Mouse (Mus musculus): ENCODE results near the gene Katnal1. TPM values are rescaled to one million over a fixed set of nuclear protein-coding genes. Genes with fewer than 3 reads are reported as not detected.

Katnal1 gene
- total and polyA plus RNA-seq, 2 experiments from 2014 or later, result 8.4 to 21.1 TPM

DNA sequence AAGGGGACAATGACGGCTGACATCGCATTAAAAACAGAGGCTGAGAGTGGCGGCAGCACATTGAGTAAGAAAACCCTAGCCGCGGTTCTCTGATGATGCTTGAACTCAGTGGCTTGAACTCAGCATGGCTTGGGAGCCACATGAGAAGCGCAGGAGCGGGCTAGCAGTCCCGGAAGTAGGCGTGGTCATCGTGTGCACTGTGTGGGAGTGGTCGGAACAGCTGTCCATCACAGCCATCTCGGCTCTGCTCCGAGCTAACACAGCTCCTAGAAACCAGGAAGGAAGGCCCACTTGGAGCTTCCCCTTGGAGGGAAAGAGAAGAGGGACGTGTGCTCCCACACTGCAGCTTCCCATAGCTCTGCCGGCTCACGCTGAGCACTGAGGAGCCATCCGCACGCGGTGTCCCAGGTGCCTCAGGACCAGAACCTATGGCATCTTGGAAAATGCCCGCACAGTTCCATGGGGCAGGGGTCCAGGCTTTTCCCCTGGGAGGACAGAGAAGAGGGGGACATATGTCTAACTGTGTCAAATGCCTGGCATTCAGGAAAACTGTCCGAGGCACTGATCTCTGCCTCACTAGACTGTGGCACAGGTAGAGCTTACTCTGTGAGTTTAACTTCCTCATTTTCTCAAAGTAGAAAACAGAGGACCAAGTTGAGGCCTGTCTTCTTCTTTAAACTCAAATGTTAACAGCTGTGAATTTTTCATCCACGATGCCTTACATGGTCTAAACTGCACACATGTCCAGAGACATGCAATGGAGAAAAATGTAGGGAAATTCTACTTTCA lies 43.1 kb downstream of the Katnal1 start:
- no peaks in the 10 kb centered on the region for H3K4me1 ChIP-seq (ENCODE audit: control insufficient read depth, insufficient read depth)
- no peaks in the 10 kb centered on the region for H3K9me3 ChIP-seq (replicated peaks; ENCODE audit: control insufficient read depth, low read length)
- H3K27ac ChIP-seq (ENCODE audit: low read depth), result no peak overlapping the region
- 37% methylated on average over 22 of the region's 22 CpGs for WGBS
- H3K36me3 ChIP-seq (replicated peaks; ENCODE audit: control insufficient read depth, insufficient read depth, low read length), result peaks cover 56% of the 10 kb centered on the region
- H3K27me3 ChIP-seq (ENCODE audit: control insufficient read depth, insufficient read depth, low read length), result no peaks in the 10 kb centered on the region
- no peak overlapping the region for H3K4me3 ChIP-seq (ENCODE audit: low read depth, low read length)
- ATAC-seq (ENCODE audit: insufficient read depth, low read depth) (peak; percentile 44; the same call in 1 of the 2 replicates), DNase-seq (ENCODE audit: low spot score) (peak; percentile 14)
- H3K9ac ChIP-seq (replicated peaks; ENCODE audit: low read depth, low read length), result no peak overlapping the region
- TF ChIP-seq EP300 (IDR thresholded peaks at IDR 0.05; ENCODE audit: low read depth), result no peak
- no peak for TF ChIP-seq CTCF (IDR thresholded peaks at IDR 0.05; ENCODE audit: low read depth)
- H3K4me2 ChIP-seq (ENCODE audit: low read depth, low read length), result no peak overlapping the region

DNA sequence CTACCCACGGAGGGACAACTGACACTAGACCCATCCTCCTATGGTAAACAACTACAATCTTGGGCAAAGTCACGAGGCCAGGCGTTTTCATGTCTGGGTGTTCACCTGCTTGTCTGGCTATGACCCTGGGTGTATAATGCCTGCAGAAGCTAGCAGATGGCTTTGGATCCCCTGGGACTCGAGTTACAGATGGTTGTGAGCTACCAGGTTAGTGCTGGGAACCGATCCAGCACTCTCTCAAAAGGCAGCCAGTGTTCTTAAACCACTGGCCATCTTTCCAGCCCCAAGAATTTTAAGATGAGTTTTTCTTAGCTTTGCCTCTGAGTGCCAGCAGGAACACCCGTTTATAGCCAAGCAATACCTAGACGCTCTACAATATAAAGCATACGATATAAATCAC lies 45.4 kb downstream of the Katnal1 start:
- Histone ChIP-seq H3K4me2 (ENCODE audit: low read depth, low read length) (no peak overlapping the region), H3K9ac (replicated peaks; ENCODE audit: low read depth, low read length) (no peak overlapping the region), H3K27me3 (ENCODE audit: control insufficient read depth, insufficient read depth, low read length) (no peaks in the 10 kb centered on the region), H3K27ac (ENCODE audit: low read depth) (no peak overlapping the region), H3K4me3 (ENCODE audit: low read depth, low read length) (no peak overlapping the region), H3K4me1 (ENCODE audit: control insufficient read depth, insufficient read depth) (no peaks in the 10 kb centered on the region), H3K9me3 (replicated peaks; ENCODE audit: control insufficient read depth, low read length) (no peaks in the 10 kb centered on the region), H3K36me3 (replicated peaks; ENCODE audit: control insufficient read depth, insufficient read depth, low read length) (peaks cover 51% of the 10 kb centered on the region)
- WGBS, result 86% methylated on average over 8 of the region's 8 CpGs
- DNase-seq (ENCODE audit: low spot score) (no peak), ATAC-seq (ENCODE audit: insufficient read depth, low read depth) (no peak)
- TF ChIP-seq EP300 (IDR thresholded peaks at IDR 0.05; ENCODE audit: low read depth), result no peak
- TF ChIP-seq CTCF (IDR thresholded peaks at IDR 0.05; ENCODE audit: low read depth), result no peak

DNA sequence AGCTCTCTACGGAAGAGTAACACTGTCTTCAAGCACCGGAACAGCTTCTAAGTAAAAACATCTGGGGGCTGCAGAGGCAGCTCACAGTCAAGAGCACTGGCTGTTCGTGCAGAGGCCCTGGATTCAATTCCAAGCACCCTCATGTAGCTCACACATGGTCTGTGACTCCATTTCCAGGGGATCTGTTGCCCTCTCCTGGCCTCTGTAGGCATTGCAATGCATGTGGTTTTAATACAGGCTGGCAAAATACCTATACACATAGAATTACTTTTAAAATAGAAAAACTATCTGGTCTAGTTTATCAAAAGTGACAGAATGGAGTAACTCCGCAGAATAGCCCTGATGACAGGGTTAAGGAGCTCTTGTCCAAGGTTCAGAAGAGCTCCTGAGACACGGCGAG lies 49.9 kb downstream of the Katnal1 start:
- 91% methylated on average over 6 of the region's 6 CpGs for WGBS
- ATAC-seq (ENCODE audit: insufficient read depth, low read depth), result no peak
- no peaks in the 10 kb centered on the region for H3K4me1 ChIP-seq (ENCODE audit: control insufficient read depth, insufficient read depth)
- no peak overlapping the region for H3K27ac ChIP-seq (ENCODE audit: low read depth)
- no peak overlapping the region for H3K4me3 ChIP-seq (ENCODE audit: low read depth, low read length)
- no peak for TF ChIP-seq EP300 (IDR thresholded peaks at IDR 0.05; ENCODE audit: low read depth)
- TF ChIP-seq CTCF (IDR thresholded peaks at IDR 0.05; ENCODE audit: low read depth), result peak; percentile 28; the same call in 1 of the 2 replicates
- DNase-seq (ENCODE audit: low spot score), result no peak
- no peaks in the 10 kb centered on the region for H3K27me3 ChIP-seq (ENCODE audit: control insufficient read depth, insufficient read depth, low read length)
- H3K9me3 ChIP-seq (replicated peaks; ENCODE audit: control insufficient read depth, low read length), result no peaks in the 10 kb centered on the region
- H3K9ac ChIP-seq (replicated peaks; ENCODE audit: low read depth, low read length), result no peak overlapping the region
- H3K36me3 ChIP-seq (replicated peaks; ENCODE audit: control insufficient read depth, insufficient read depth, low read length), result peaks cover 66% of the 10 kb centered on the region
- no peak overlapping the region for H3K4me2 ChIP-seq (ENCODE audit: low read depth, low read length)

DNA sequence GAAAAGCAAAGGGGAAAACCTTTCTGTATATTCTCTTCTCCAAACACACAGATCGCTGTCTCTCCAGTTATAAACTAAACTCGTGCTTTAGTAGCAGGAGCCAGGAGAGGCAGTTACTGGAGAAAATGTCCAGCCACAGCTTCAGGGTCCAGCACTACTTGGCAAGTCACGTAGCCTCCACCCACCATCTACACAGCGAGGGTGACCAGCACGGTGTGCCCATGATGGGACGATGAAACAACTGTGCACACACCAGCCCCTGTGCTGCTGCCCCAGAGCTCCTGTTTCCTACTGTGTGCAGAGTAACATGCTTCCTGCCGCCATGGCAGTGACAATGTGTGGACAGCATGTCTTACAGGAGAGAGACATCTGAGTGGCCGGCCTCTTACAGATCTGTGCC lies 56.0 kb downstream of the Katnal1 start:
- H3K4me3 ChIP-seq (ENCODE audit: low read depth, low read length), result no peak overlapping the region
- no peaks in the 10 kb centered on the region for H3K4me1 ChIP-seq (ENCODE audit: control insufficient read depth, insufficient read depth)
- H3K27ac ChIP-seq (ENCODE audit: low read depth), result no peak overlapping the region
- no peak overlapping the region for H3K4me2 ChIP-seq (ENCODE audit: low read depth, low read length)
- no peak overlapping the region for H3K9ac ChIP-seq (replicated peaks; ENCODE audit: low read depth, low read length)
- DNase-seq (ENCODE audit: low spot score) (no peak), ATAC-seq (ENCODE audit: insufficient read depth, low read depth) (no peak)
- no peaks in the 10 kb centered on the region for H3K27me3 ChIP-seq (ENCODE audit: control insufficient read depth, insufficient read depth, low read length)
- 76% methylated on average over 8 of the region's 8 CpGs for WGBS
- no peak for TF ChIP-seq EP300 (IDR thresholded peaks at IDR 0.05; ENCODE audit: low read depth)
- TF ChIP-seq CTCF (IDR thresholded peaks at IDR 0.05; ENCODE audit: low read depth), result no peak
- peaks cover 54% of the 10 kb centered on the region for H3K36me3 ChIP-seq (replicated peaks; ENCODE audit: control insufficient read depth, insufficient read depth, low read length)
- H3K9me3 ChIP-seq (replicated peaks; ENCODE audit: control insufficient read depth, low read length), result no peaks in the 10 kb centered on the region

DNA sequence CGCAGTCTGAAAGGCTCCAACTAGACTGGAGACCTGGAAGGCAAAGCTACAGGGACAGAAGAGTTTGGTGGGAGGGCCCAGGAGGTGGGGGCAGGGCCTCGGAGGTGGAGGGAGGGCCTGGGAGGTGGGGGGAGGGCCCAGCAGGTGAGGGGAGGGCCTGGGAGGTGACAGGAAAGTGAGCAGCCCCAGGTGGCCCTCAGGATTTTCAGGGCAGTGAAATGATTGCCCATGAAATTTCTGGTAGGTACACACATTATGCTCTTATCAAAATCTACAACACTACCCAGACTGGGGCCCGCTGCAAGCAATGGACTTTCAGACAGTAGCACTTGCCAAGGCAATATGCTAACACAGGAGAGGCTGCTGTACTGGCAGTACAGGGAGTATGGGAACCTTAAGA lies 59.5 kb downstream of the Katnal1 start:
- Histone ChIP-seq H3K9ac (replicated peaks; ENCODE audit: low read depth, low read length) (no peak overlapping the region), H3K4me2 (ENCODE audit: low read depth, low read length) (no peak overlapping the region), H3K4me3 (ENCODE audit: low read depth, low read length) (no peak overlapping the region), H3K27ac (ENCODE audit: low read depth) (no peak overlapping the region), H3K36me3 (replicated peaks; ENCODE audit: control insufficient read depth, insufficient read depth, low read length) (peaks cover 25% of the 10 kb centered on the region; the same call in 1 of the 2 replicates), H3K27me3 (ENCODE audit: control insufficient read depth, insufficient read depth, low read length) (no peaks in the 10 kb centered on the region), H3K9me3 (replicated peaks; ENCODE audit: control insufficient read depth, low read length) (no peaks in the 10 kb centered on the region), H3K4me1 (ENCODE audit: control insufficient read depth, insufficient read depth) (no peaks in the 10 kb centered on the region)
- no peak for ATAC-seq (ENCODE audit: insufficient read depth, low read depth)
- TF ChIP-seq CTCF (IDR thresholded peaks at IDR 0.05; ENCODE audit: low read depth) (no peak), EP300 (IDR thresholded peaks at IDR 0.05; ENCODE audit: low read depth) (no peak)
- DNase-seq (ENCODE audit: low spot score), result no peak
- WGBS, result 47% methylated on average over 3 of the region's 3 CpGs

DNA sequence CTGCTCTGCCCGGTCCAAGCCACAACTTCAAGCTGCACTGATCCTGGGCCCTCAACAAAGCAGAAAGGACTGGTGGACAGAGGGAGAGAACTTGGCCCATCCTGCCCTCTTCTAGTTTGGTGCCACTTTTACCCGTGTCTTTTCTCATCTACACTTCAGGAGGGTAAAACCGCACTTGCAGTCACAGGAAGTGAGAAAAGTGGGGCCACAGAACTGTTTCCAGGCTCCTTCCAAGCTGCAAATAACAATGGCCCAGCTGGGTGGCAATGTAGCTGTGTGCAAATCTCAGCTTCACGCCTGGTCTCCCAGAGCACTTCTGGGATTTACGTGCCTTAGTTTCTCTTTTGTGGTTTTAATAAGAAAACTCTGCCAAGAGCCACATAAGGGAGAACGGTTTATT lies 61.4 kb downstream of the Katnal1 start:
- Histone ChIP-seq H3K36me3 (replicated peaks; ENCODE audit: control insufficient read depth, insufficient read depth, low read length) (peaks cover 10% of the 10 kb centered on the region; the same call in 1 of the 2 replicates), H3K9ac (replicated peaks; ENCODE audit: low read depth, low read length) (no peak overlapping the region), H3K4me1 (ENCODE audit: control insufficient read depth, insufficient read depth) (no peaks in the 10 kb centered on the region), H3K4me2 (ENCODE audit: low read depth, low read length) (no peak overlapping the region), H3K9me3 (replicated peaks; ENCODE audit: control insufficient read depth, low read length) (no peaks in the 10 kb centered on the region), H3K27me3 (ENCODE audit: control insufficient read depth, insufficient read depth, low read length) (no peaks in the 10 kb centered on the region), H3K27ac (ENCODE audit: low read depth) (no peak overlapping the region), H3K4me3 (ENCODE audit: low read depth, low read length) (no peak overlapping the region)
- TF ChIP-seq CTCF (IDR thresholded peaks at IDR 0.05; ENCODE audit: low read depth) (no peak), EP300 (IDR thresholded peaks at IDR 0.05; ENCODE audit: low read depth) (no peak)
- ATAC-seq (ENCODE audit: insufficient read depth, low read depth) (no peak), DNase-seq (ENCODE audit: low spot score) (no peak)
- 74% methylated on average over 6 of the region's 6 CpGs for WGBS

Data from heart, postnatal 0 days (tissue).